Mouse (Mus musculus) B cell, adult 2 months (primary cell): Measurements from ENCODE around the gene Atp1b2.

Experiments
- DNase-seq, 2 experiments: peaks; one replicate each; pipeline ENCODE4 v3.0.0; 2022

Atp1b2 gene

GRCm38 (mm10) chr11:69579128-69580017 is 26.4 kb downstream of the Atp1b2 start:
- DNase-seq: peak; percentile 98

GRCm38 (mm10) chr11:69578301-69578700 is 27.4 kb downstream of the Atp1b2 start:
- no peak for DNase-seq

- DNase-seq: no peak
Measured at GRCm38 (mm10) chr11:69576307-69576706, 29.4 kb downstream of the Atp1b2 start.

- DNase-seq: peak; percentile 37 to 47
Measured at GRCm38 (mm10) chr11:69575220-69575619, 30.5 kb downstream of the Atp1b2 start.

GRCm38 (mm10) chr11:69565131-69565530 is 40.6 kb downstream of the Atp1b2 start:
- no peak for DNase-seq

GRCm38 (mm10) chr11:69564391-69564790 is 41.4 kb downstream of the Atp1b2 start:
- no peak for DNase-seq

GRCm38 (mm10) chr11:69563373-69563772 is 42.4 kb downstream of the Atp1b2 start:
- no peak for DNase-seq

- no peak for DNase-seq
Measured at GRCm38 (mm10) chr11:69560896-69561854, 44.6 kb downstream of the Atp1b2 start.

- no peak for DNase-seq
Measured at GRCm38 (mm10) chr11:69559851-69560765, 45.6 kb downstream of the Atp1b2 start, which contains the start of gene Efnb3. Gene Efnb3 (minus strand): TSS chr11:69560205.

- no peak for DNase-seq
Measured at GRCm38 (mm10) chr11:69559183-69559582, 46.6 kb downstream of the Atp1b2 start.

GRCm38 (mm10) chr11:69558756-69559155 is 47.0 kb downstream of the Atp1b2 start:
- no peak for DNase-seq

GRCm38 (mm10) chr11:69557381-69557958 is 48.3 kb downstream of the Atp1b2 start:
- DNase-seq: no peak

GRCm38 (mm10) chr11:69554539-69555140 is 51.1 kb downstream of the Atp1b2 start:
- DNase-seq: no peak

- DNase-seq: no peak
Measured at GRCm38 (mm10) chr11:69553341-69553721, 52.4 kb downstream of the Atp1b2 start.

GRCm38 (mm10) chr11:69552622-69553340 is 53.0 kb downstream of the Atp1b2 start:
- DNase-seq: no peak

- no peak for DNase-seq
Measured at GRCm38 (mm10) chr11:69551310-69551709, 54.4 kb downstream of the Atp1b2 start.
